Mouse (Mus musculus): ENCODE data around the gene Scaper. TPM values are rescaled to one million over a fixed set of nuclear protein-coding genes. Genes with fewer than 3 reads are reported as not detected.
A peak's percentile ranks its signal among the peaks of the same experiment; 100 is the strongest.

Gene Scaper
- polyA plus RNA-seq, 1 experiment from 2014 or later: 6.0 TPM

- WGBS: 53% methylated on average over 1 of the region's 1 CpGs
- Histone ChIP-seq H3K9me3 (replicated peaks) (no peaks in the 10 kb centered on the region), H3K4me1 (peaks cover 3% of the 10 kb centered on the region), H3K27ac (no peak overlapping the region), H3K27me3 (ENCODE audit: low read depth, poor library complexity, severe bottlenecking) (no peaks in the 10 kb centered on the region), H3K4me3 (no peak overlapping the region), H3K36me3 (no peaks in the 10 kb centered on the region)
- no peak for DNase-seq (ENCODE audit: low spot score)
Observed at GRCm38 (mm10) chr9:55576571-55576970, 361.3 kb downstream of the Scaper start.

GRCm38 (mm10) chr9:55571071-55571470 is 366.8 kb downstream of the Scaper start:
- Histone ChIP-seq H3K27me3 (ENCODE audit: low read depth, poor library complexity, severe bottlenecking) (no peaks in the 10 kb centered on the region), H3K36me3 (no peaks in the 10 kb centered on the region), H3K9me3 (replicated peaks) (no peaks in the 10 kb centered on the region), H3K27ac (no peak overlapping the region), H3K4me3 (no peak overlapping the region), H3K4me1 (peaks cover 7% of the 10 kb centered on the region; the same call in 1 of the 2 replicates)
- DNase-seq (ENCODE audit: low spot score): no peak
- WGBS: 91% methylated on average over 1 of the region's 1 CpGs

GRCm38 (mm10) chr9:55568466-55569159 is 369.3 kb downstream of the Scaper start:
- no peaks in the 10 kb centered on the region for H3K9me3 ChIP-seq (replicated peaks)
- no peaks in the 10 kb centered on the region for H3K36me3 ChIP-seq
- DNase-seq (ENCODE audit: low spot score): no peak
- H3K4me1 ChIP-seq: peaks cover 7% of the 10 kb centered on the region; the same call in 1 of the 2 replicates
- 51% methylated on average over 5 of the region's 5 CpGs for WGBS
- no peak overlapping the region for H3K4me3 ChIP-seq
- no peaks in the 10 kb centered on the region for H3K27me3 ChIP-seq (ENCODE audit: low read depth, poor library complexity, severe bottlenecking)
- H3K27ac ChIP-seq: no peak overlapping the region

GRCm38 (mm10) chr9:55560960-55561359 is 377.0 kb downstream of the Scaper start:
- Histone ChIP-seq H3K4me3 (no peak overlapping the region), H3K9me3 (replicated peaks) (no peaks in the 10 kb centered on the region), H3K27ac (no peak overlapping the region), H3K27me3 (ENCODE audit: low read depth, poor library complexity, severe bottlenecking) (no peaks in the 10 kb centered on the region), H3K36me3 (no peaks in the 10 kb centered on the region), H3K4me1 (peaks cover 24% of the 10 kb centered on the region)
- no peak for DNase-seq (ENCODE audit: low spot score)
- 88% methylated on average over 1 of the region's 1 CpGs for WGBS

GRCm38 (mm10) chr9:55554986-55555385 is 382.9 kb downstream of the Scaper start:
- Histone ChIP-seq H3K27ac (no peak overlapping the region), H3K36me3 (no peaks in the 10 kb centered on the region), H3K4me1 (peaks cover 27% of the 10 kb centered on the region), H3K27me3 (ENCODE audit: low read depth, poor library complexity, severe bottlenecking) (peaks cover 18% of the 10 kb centered on the region), H3K4me3 (no peak overlapping the region), H3K9me3 (replicated peaks) (no peaks in the 10 kb centered on the region)
- no peak for DNase-seq (ENCODE audit: low spot score)
- 56% methylated on average over 1 of the region's 1 CpGs for WGBS

- WGBS: 7% methylated on average over 16 of the region's 16 CpGs
Observed at GRCm38 (mm10) chr9:55549302-55549890, 388.5 kb downstream of the Scaper start.

GRCm38 (mm10) chr9:55548871-55549270 is 389.0 kb downstream of the Scaper start:
- peak; percentile 38 for DNase-seq (ENCODE audit: low spot score)
- Histone ChIP-seq H3K27ac (no peak overlapping the region), H3K4me3 (no peak overlapping the region), H3K4me1 (peaks cover 39% of the 10 kb centered on the region), H3K9me3 (replicated peaks) (no peaks in the 10 kb centered on the region), H3K27me3 (ENCODE audit: low read depth, poor library complexity, severe bottlenecking) (peaks cover 79% of the 10 kb centered on the region), H3K36me3 (no peaks in the 10 kb centered on the region)
- 17% methylated on average over 3 of the region's 3 CpGs for WGBS

More at GRCm38 (mm10) chr9:55549302-55549890, 388.5 kb downstream of the Scaper start:
- Histone ChIP-seq H3K27ac (no peak overlapping the region), H3K9me3 (replicated peaks) (no peaks in the 10 kb centered on the region), H3K4me1 (peaks cover 34% of the 10 kb centered on the region), H3K4me3 (no peak overlapping the region), H3K36me3 (no peaks in the 10 kb centered on the region), H3K27me3 (ENCODE audit: low read depth, poor library complexity, severe bottlenecking) (peaks cover 74% of the 10 kb centered on the region)
- peak; percentile 37 for DNase-seq (ENCODE audit: low spot score)

GRCm38 (mm10) chr9:55546176-55547010 is 391.5 kb downstream of the Scaper start:
- H3K4me3 ChIP-seq: peak overlapping the region; percentile 37
- 2% methylated on average over 63 of the region's 63 CpGs for WGBS
- H3K9me3 ChIP-seq (replicated peaks): no peaks in the 10 kb centered on the region
- H3K27me3 ChIP-seq (ENCODE audit: low read depth, poor library complexity, severe bottlenecking): peaks cover 100% of the 10 kb centered on the region
- DNase-seq (ENCODE audit: low spot score): peak; percentile 70
- H3K27ac ChIP-seq: no peak overlapping the region
- no peaks in the 10 kb centered on the region for H3K36me3 ChIP-seq
- peaks cover 58% of the 10 kb centered on the region for H3K4me1 ChIP-seq

- Histone ChIP-seq H3K27me3 (ENCODE audit: low read depth, poor library complexity, severe bottlenecking) (peaks cover 100% of the 10 kb centered on the region), H3K4me3 (peak overlapping the region; percentile 37), H3K9me3 (replicated peaks) (no peaks in the 10 kb centered on the region), H3K36me3 (no peaks in the 10 kb centered on the region), H3K27ac (no peak overlapping the region), H3K4me1 (peaks cover 65% of the 10 kb centered on the region)
- 5% methylated on average over 41 of the region's 41 CpGs for WGBS
- peak; percentile 74 for DNase-seq (ENCODE audit: low spot score)
Observed at GRCm38 (mm10) chr9:55545556-55546175, 392.3 kb downstream of the Scaper start.

GRCm38 (mm10) chr9:55544861-55545555 is 392.9 kb downstream of the Scaper start:
- Histone ChIP-seq H3K36me3 (no peaks in the 10 kb centered on the region), H3K9me3 (replicated peaks) (no peaks in the 10 kb centered on the region), H3K4me3 (peak overlapping the region; percentile 31), H3K27me3 (ENCODE audit: low read depth, poor library complexity, severe bottlenecking) (peaks cover 100% of the 10 kb centered on the region), H3K4me1 (peaks cover 71% of the 10 kb centered on the region), H3K27ac (no peak overlapping the region)
- WGBS: 2% methylated on average over 30 of the region's 30 CpGs
- peak; percentile 74 for DNase-seq (ENCODE audit: low spot score)

GRCm38 (mm10) chr9:55543703-55544401 is 394.1 kb downstream of the Scaper start:
- H3K27ac ChIP-seq: no peak overlapping the region
- no peaks in the 10 kb centered on the region for H3K9me3 ChIP-seq (replicated peaks)
- peaks cover 74% of the 10 kb centered on the region for H3K4me1 ChIP-seq

GRCm38 (mm10) chr9:55543336-55543702 is 394.6 kb downstream of the Scaper start:
- Histone ChIP-seq H3K27ac (no peak overlapping the region), H3K4me3 (peak overlapping the region; percentile 38), H3K4me1 (peaks cover 77% of the 10 kb centered on the region), H3K27me3 (ENCODE audit: low read depth, poor library complexity, severe bottlenecking) (peaks cover 100% of the 10 kb centered on the region), H3K9me3 (replicated peaks) (no peaks in the 10 kb centered on the region), H3K36me3 (no peaks in the 10 kb centered on the region)
- WGBS: 3% methylated on average over 8 of the region's 8 CpGs
- no peak for DNase-seq (ENCODE audit: low spot score)

More at GRCm38 (mm10) chr9:55543703-55544401, 394.1 kb downstream of the Scaper start:
- peaks cover 100% of the 10 kb centered on the region for H3K27me3 ChIP-seq (ENCODE audit: low read depth, poor library complexity, severe bottlenecking)
- no peaks in the 10 kb centered on the region for H3K36me3 ChIP-seq
- H3K4me3 ChIP-seq: peak overlapping the region; percentile 38
- peak; percentile 84 for DNase-seq (ENCODE audit: low spot score)
- under 1% methylated on average over 46 of the region's 46 CpGs for WGBS

Measured in limb, embryonic 10.5 days (tissue).